Mouse (Mus musculus): ENCODE measurements at regions not wholly inside any gene's neighbourhood (a gene's known extent, or its start where the extent isn't known, plus 50 kb on each side); places are given as distances from the start of the nearest gene placed in this dataset.
"Not testable (repeated sequence)": the region's sequence is repeated elsewhere in the genome, so short reads cannot be mapped to it uniquely, and the experiment has no call there.

- Histone ChIP-seq H3K36me3 (ENCODE audit: poor library complexity, severe bottlenecking) (no peaks in the 10 kb centered on the region), H3K4me3 (no peak overlapping the region), H3K4me1 (no peaks in the 10 kb centered on the region), H3K9ac (no peak overlapping the region), H3K27me3 (no peaks in the 10 kb centered on the region), H3K9me3 (replicated peaks) (no peaks in the 10 kb centered on the region), H3K27ac (no peak overlapping the region), H3K4me2 (no peak overlapping the region)
- WGBS = 87% methylated on average over 3 of the region's 3 CpGs
- no peak for ATAC-seq
Observed at GRCm38 (mm10) chr12:15472741-15473140, 344.0 kb downstream of the Trib2 start.

- H3K4me3 ChIP-seq = no peak overlapping the region
- no peaks in the 10 kb centered on the region for H3K9me3 ChIP-seq (replicated peaks)
- no peak overlapping the region for H3K9ac ChIP-seq
- WGBS = 90% methylated on average over 1 of the region's 1 CpGs
- no peak for ATAC-seq
- no peak overlapping the region for H3K4me2 ChIP-seq
- no peaks in the 10 kb centered on the region for H3K4me1 ChIP-seq
- H3K27ac ChIP-seq = no peak overlapping the region
- no peaks in the 10 kb centered on the region for H3K27me3 ChIP-seq
- H3K36me3 ChIP-seq (ENCODE audit: poor library complexity, severe bottlenecking) = no peaks in the 10 kb centered on the region
Observed at GRCm38 (mm10) chr12:15459429-15459828, 357.3 kb downstream of the Trib2 start.

GRCm38 (mm10) chr12:15456369-15456768 is 360.4 kb downstream of the Trib2 start:
- not testable (repeated sequence) for H3K27me3 ChIP-seq; H3K4me2 ChIP-seq; H3K4me3 ChIP-seq; ATAC-seq; H3K36me3 ChIP-seq (ENCODE audit: poor library complexity, severe bottlenecking); H3K9me3 ChIP-seq (replicated peaks); H3K27ac ChIP-seq; H3K9ac ChIP-seq; H3K4me1 ChIP-seq

GRCm38 (mm10) chr12:15455744-15456143 is 361.0 kb downstream of the Trib2 start:
- no peak overlapping the region for H3K27ac ChIP-seq
- no peaks in the 10 kb centered on the region for H3K36me3 ChIP-seq (ENCODE audit: poor library complexity, severe bottlenecking)
- ATAC-seq = no peak
- no peak overlapping the region for H3K4me3 ChIP-seq
- no peak overlapping the region for H3K9ac ChIP-seq
- H3K4me1 ChIP-seq = no peaks in the 10 kb centered on the region
- WGBS = 93% methylated on average over 2 of the region's 2 CpGs
- no peaks in the 10 kb centered on the region for H3K27me3 ChIP-seq
- no peak overlapping the region for H3K4me2 ChIP-seq
- H3K9me3 ChIP-seq (replicated peaks) = no peaks in the 10 kb centered on the region

GRCm38 (mm10) chr12:15449484-15449883 is 367.2 kb downstream of the Trib2 start:
- no peak overlapping the region for H3K27ac ChIP-seq
- no peak overlapping the region for H3K9ac ChIP-seq
- ATAC-seq = no peak
- WGBS = 82% methylated on average over 4 of the region's 4 CpGs
- no peaks in the 10 kb centered on the region for H3K27me3 ChIP-seq
- no peaks in the 10 kb centered on the region for H3K4me1 ChIP-seq
- no peaks in the 10 kb centered on the region for H3K9me3 ChIP-seq (replicated peaks)
- H3K36me3 ChIP-seq (ENCODE audit: poor library complexity, severe bottlenecking) = no peaks in the 10 kb centered on the region
- H3K4me3 ChIP-seq = no peak overlapping the region
- no peak overlapping the region for H3K4me2 ChIP-seq

GRCm38 (mm10) chr12:15416180-15416766 is 400.4 kb downstream of the Trib2 start:
- ATAC-seq = peak; percentile 38; the same call in 1 of the 2 replicates

GRCm38 (mm10) chr12:15410419-15410818 is 406.3 kb downstream of the Trib2 start:
- WGBS = 25% methylated on average over 3 of the region's 3 CpGs
- Histone ChIP-seq H3K27me3 (no peaks in the 10 kb centered on the region), H3K4me2 (0 out of 2 replicates have a peak overlapping the region, but pooled peaks have one; percentile 20), H3K4me3 (no peak overlapping the region), H3K9me3 (replicated peaks) (no peaks in the 10 kb centered on the region), H3K36me3 (ENCODE audit: poor library complexity, severe bottlenecking) (no peaks in the 10 kb centered on the region), H3K27ac (no peak overlapping the region), H3K4me1 (peaks cover 7% of the 10 kb centered on the region), H3K9ac (no peak overlapping the region)
- ATAC-seq = peak; percentile 70

More at GRCm38 (mm10) chr12:15416180-15416766, 400.4 kb downstream of the Trib2 start:
- Histone ChIP-seq H3K9me3 (replicated peaks) (no peaks in the 10 kb centered on the region), H3K9ac (no peak overlapping the region), H3K27ac (no peak overlapping the region), H3K4me2 (no peak overlapping the region), H3K27me3 (peaks cover 3% of the 10 kb centered on the region; the same call in 1 of the 2 replicates), H3K4me1 (no peaks in the 10 kb centered on the region), H3K36me3 (ENCODE audit: poor library complexity, severe bottlenecking) (no peaks in the 10 kb centered on the region), H3K4me3 (no peak overlapping the region)
- WGBS = 17% methylated on average over 4 of the region's 4 CpGs

- not testable (repeated sequence) for H3K4me1 ChIP-seq
Observed at GRCm38 (mm10) chr12:15407577-15407976, 409.1 kb downstream of the Trib2 start.

GRCm38 (mm10) chr12:15392641-15393040 is 424.1 kb downstream of the Trib2 start:
- no peaks in the 10 kb centered on the region for H3K36me3 ChIP-seq (ENCODE audit: poor library complexity, severe bottlenecking)
- H3K4me2 ChIP-seq = no peak overlapping the region
- no peak overlapping the region for H3K9ac ChIP-seq
- no peak overlapping the region for H3K4me3 ChIP-seq
- H3K9me3 ChIP-seq (replicated peaks) = no peaks in the 10 kb centered on the region
- no peaks in the 10 kb centered on the region for H3K27me3 ChIP-seq
- ATAC-seq = no peak
- WGBS = 60% methylated on average over 3 of the region's 3 CpGs
- H3K27ac ChIP-seq = no peak overlapping the region
- no peaks in the 10 kb centered on the region for H3K4me1 ChIP-seq

More at GRCm38 (mm10) chr12:15407577-15407976, 409.1 kb downstream of the Trib2 start:
- not testable (repeated sequence) for H3K36me3 ChIP-seq (ENCODE audit: poor library complexity, severe bottlenecking); H3K4me3 ChIP-seq; H3K27ac ChIP-seq; H3K4me2 ChIP-seq; ATAC-seq; H3K9ac ChIP-seq; H3K27me3 ChIP-seq; H3K9me3 ChIP-seq (replicated peaks)
- 89% methylated on average over 3 of the region's 3 CpGs for WGBS

- ATAC-seq = no peak
- Histone ChIP-seq H3K4me2 (no peak overlapping the region), H3K27ac (no peak overlapping the region), H3K36me3 (ENCODE audit: poor library complexity, severe bottlenecking) (no peaks in the 10 kb centered on the region), H3K4me1 (no peaks in the 10 kb centered on the region), H3K27me3 (no peaks in the 10 kb centered on the region), H3K9me3 (replicated peaks) (no peaks in the 10 kb centered on the region), H3K4me3 (no peak overlapping the region), H3K9ac (no peak overlapping the region)
- WGBS = 76% methylated on average over 1 of the region's 1 CpGs
Observed at GRCm38 (mm10) chr12:15388574-15388973, 428.1 kb downstream of the Trib2 start.

GRCm38 (mm10) chr12:15357808-15358207 is 458.9 kb downstream of the Trib2 start:
- no peak overlapping the region for H3K27ac ChIP-seq
- H3K9ac ChIP-seq = no peak overlapping the region
- no peak overlapping the region for H3K4me3 ChIP-seq
- no peak overlapping the region for H3K4me2 ChIP-seq
- no peak for ATAC-seq
- H3K36me3 ChIP-seq (ENCODE audit: poor library complexity, severe bottlenecking) = no peaks in the 10 kb centered on the region
- H3K27me3 ChIP-seq = no peaks in the 10 kb centered on the region
- H3K9me3 ChIP-seq (replicated peaks) = no peaks in the 10 kb centered on the region
- no peaks in the 10 kb centered on the region for H3K4me1 ChIP-seq
- WGBS = 87% methylated on average over 1 of the region's 1 CpGs

- Histone ChIP-seq H3K4me3 (no peak overlapping the region), H3K27ac (no peak overlapping the region), H3K9ac (no peak overlapping the region), H3K4me2 (no peak overlapping the region), H3K27me3 (no peaks in the 10 kb centered on the region), H3K4me1 (no peaks in the 10 kb centered on the region), H3K36me3 (ENCODE audit: poor library complexity, severe bottlenecking) (no peaks in the 10 kb centered on the region), H3K9me3 (replicated peaks) (no peaks in the 10 kb centered on the region)
- ATAC-seq = no peak
- WGBS = 79% methylated on average over 5 of the region's 5 CpGs
Observed at GRCm38 (mm10) chr12:15320697-15321449, 495.8 kb downstream of the Trib2 start.

All from forebrain, embryonic 13.5 days (tissue).